ENCODE assay signal across 9 mouse cellular contexts in the genomic region with DNA sequence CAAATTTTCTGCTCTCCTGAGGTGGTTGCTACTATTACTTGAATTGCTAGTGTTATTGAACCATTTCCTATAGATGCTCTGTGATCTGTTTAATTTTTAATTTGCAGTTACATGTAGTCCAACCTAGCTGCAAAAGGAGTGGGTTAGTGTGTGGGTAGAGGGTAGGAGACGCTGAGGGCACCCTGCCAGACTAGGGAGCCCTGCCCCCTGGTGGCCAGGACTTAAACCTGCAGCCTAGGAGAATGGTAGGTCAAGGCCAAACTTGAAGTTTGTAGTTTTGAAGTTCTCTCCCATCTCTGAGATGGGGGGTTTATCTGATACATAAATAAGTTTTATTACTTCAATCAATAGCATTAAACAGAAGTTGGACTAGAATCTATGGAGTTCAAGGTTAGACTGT. TPM values are rescaled to one million over a fixed set of nuclear protein-coding genes. Genes with fewer than 3 reads are reported as not detected.
DNase-seq lines count a peak whose midpoint lies in the region; ATAC-seq lines count a peak whose summit lies in the region.
"Had no signal": no experiment of that assay in that cellular context is flagged by ENCODE, and none has a peak within 500 bp of the region (broad histone marks: within the 10 kb centered on the region; RNA-seq: fewer than 3 reads in every experiment).

No protein-coding gene starts in this region.

- H3K9ac ChIP-seq in neural tube, embryonic 13.5 days = no peak overlapping the region
- H3K9ac ChIP-seq: heart, embryonic 13.5 days had no signal

- peak; percentile 81 for ATAC-seq in activated CD4-positive, CD25-positive, alpha-beta regulatory T cell, adult 4 months
- ATAC-seq in neural tube, embryonic 13.5 days (ENCODE audit: low read depth) = peak; percentile 42

- H3K27me3 ChIP-seq in limb, embryonic 10.5 days (ENCODE audit: low read depth, poor library complexity, severe bottlenecking) = peaks cover 27% of the 10 kb centered on the region; the same call in 1 of the 2 replicates
- no peaks in the 10 kb centered on the region for H3K27me3 ChIP-seq in neural tube, embryonic 13.5 days

- no peaks in the 10 kb centered on the region for H3K36me3 ChIP-seq in limb, embryonic 10.5 days
- no peaks in the 10 kb centered on the region for H3K36me3 ChIP-seq in neural tube, embryonic 13.5 days
- H3K36me3 ChIP-seq: heart, embryonic 13.5 days had no signal

- intact Hi-C loops in heart, postnatal 10 days (cut with DNase I) = loop anchor here (1.0 to 2.0 kb wide), 2 partner anchors 31 to 310 kb away; no protein-coding TSS in a partner anchor

- H3K4me2 ChIP-seq in neural tube, embryonic 13.5 days = no peak overlapping the region
- H3K4me2 ChIP-seq: heart, embryonic 13.5 days had no signal

- no peaks in the 10 kb centered on the region for H3K9me3 ChIP-seq in limb, embryonic 10.5 days (replicated peaks)
- no peaks in the 10 kb centered on the region for H3K9me3 ChIP-seq in neural tube, embryonic 13.5 days
- H3K9me3 ChIP-seq: heart, embryonic 13.5 days had no signal

- 5% methylated on average over 1 of the region's 1 CpGs for WGBS in limb, embryonic 10.5 days
- 7% methylated on average over 1 of the region's 1 CpGs for WGBS in neural tube, embryonic 13.5 days

- no peak overlapping the region for H3K4me3 ChIP-seq in limb, embryonic 10.5 days
- H3K4me3 ChIP-seq in neural tube, embryonic 13.5 days = no peak overlapping the region
- H3K4me3 ChIP-seq: heart, embryonic 13.5 days had no signal

- no peak overlapping the region for H3K27ac ChIP-seq in limb, embryonic 10.5 days
- no peak overlapping the region for H3K27ac ChIP-seq in neural tube, embryonic 13.5 days (replicated peaks)
- H3K27ac ChIP-seq: heart, embryonic 13.5 days had no signal

- H3K4me1 ChIP-seq in limb, embryonic 10.5 days = peaks cover 2% of the 10 kb centered on the region; the same call in 1 of the 2 replicates
- H3K4me1 ChIP-seq in neural tube, embryonic 13.5 days (replicated peaks) = peaks cover 48% of the 10 kb centered on the region
- H3K4me1 ChIP-seq: heart, embryonic 13.5 days had no signal

- peak; percentile 49 for DNase-seq in right cerebral cortex, adult 18-20 months
- no peak for DNase-seq in right cerebral cortex, postnatal 36 days (ENCODE audit: low spot score in 2 of 2)
- peak; percentile 68 for DNase-seq in embryo, embryonic 10 days (ENCODE audit: low spot score)
- DNase-seq in heart, postnatal 10 days = peak; percentile 58 to 75
- peak; percentile 59 for DNase-seq in limb, embryonic 10.5 days (ENCODE audit: low spot score)
- no peak for DNase-seq in layer of hippocampus, adult 9-10 months (ENCODE audit: low spot score)

RNA-seq across cellular contexts. Expression of gene Kcnj10, which starts 16.5 kb away (rescaled TPM):
- polyA plus RNA-seq in activated CD4-positive, CD25-positive, alpha-beta regulatory T cell, adult 4 months (2017; shearing (Covaris generic)) = under 1 TPM in 1 of 2 experiments, not detected in 1; 0.15 TPM
- total RNA-seq in heart, postnatal 10 days (2021) = under 1 TPM; 0.05 to 0.19 TPM
- polyA plus RNA-seq in limb, embryonic 10.5 days (2016; fragmentation: Nextera tagmentation; extraction: Ambion mirVana) = 0.05 TPM in 2 replicates
- 1.9 and 2.0 TPM in 2 replicates for polyA plus RNA-seq in neural tube, embryonic 13.5 days (2015; fragmentation: Nextera tagmentation; extraction: Ambion mirVana)
- polyA plus RNA-seq: heart, embryonic 13.5 days had no signal

RNA-seq across cellular contexts. Expression of gene Pigm, which starts 18.8 kb away (rescaled TPM):
- polyA plus RNA-seq in activated CD4-positive, CD25-positive, alpha-beta regulatory T cell, adult 4 months (2017; shearing (Covaris generic)) = 1 to 10 TPM; 5.6 to 7.3 TPM
- total RNA-seq in heart, postnatal 10 days (2021) = 1 to 10 TPM; 9.1 TPM
- polyA plus RNA-seq in limb, embryonic 10.5 days (2016; fragmentation: Nextera tagmentation; extraction: Ambion mirVana) = 9.9 and 10.5 TPM in 2 replicates
- 5.1 and 5.7 TPM in 2 replicates for polyA plus RNA-seq in neural tube, embryonic 13.5 days (2015; fragmentation: Nextera tagmentation; extraction: Ambion mirVana)

RNA-seq across cellular contexts. Expression of gene Kcnj9, which starts 28.4 kb away (rescaled TPM):
- under 1 TPM in 1 of 2 experiments, not detected in 1; 0.08 TPM for polyA plus RNA-seq in activated CD4-positive, CD25-positive, alpha-beta regulatory T cell, adult 4 months (2017; shearing (Covaris generic))
- not detected for total RNA-seq in heart, postnatal 10 days (2021)
- polyA plus RNA-seq in limb, embryonic 10.5 days (2016; fragmentation: Nextera tagmentation; extraction: Ambion mirVana) = 0.10 TPM in 1 of 2 replicates, not detected in the other
- polyA plus RNA-seq in neural tube, embryonic 13.5 days (2015; fragmentation: Nextera tagmentation; extraction: Ambion mirVana) = 1.5 and 2.1 TPM in 2 replicates
- polyA plus RNA-seq: heart, embryonic 13.5 days had no signal

RNA-seq across cellular contexts. Expression of gene Atp1a2, which starts 59.7 kb away (rescaled TPM):
- under 1 TPM; 0.08 to 0.12 TPM for polyA plus RNA-seq in activated CD4-positive, CD25-positive, alpha-beta regulatory T cell, adult 4 months (2017; shearing (Covaris generic))
- total RNA-seq in heart, postnatal 10 days (2021) = 100 to 1,000 TPM; 228 to 235 TPM
- polyA plus RNA-seq in limb, embryonic 10.5 days (2016; fragmentation: Nextera tagmentation; extraction: Ambion mirVana) = 0.62 and 3.2 TPM in 2 replicates
- 38.6 and 40.0 TPM in 2 replicates for polyA plus RNA-seq in neural tube, embryonic 13.5 days (2015; fragmentation: Nextera tagmentation; extraction: Ambion mirVana)

Comparison
In these comparisons a context has a peak if more than half of its experiments do, and no peak if none do; other contexts are left out.
1. DNase-seq: peak in right cerebral cortex, adult 18-20 months (single experiment), embryo, embryonic 10 days (single experiment), heart, postnatal 10 days (2 of 2) and limb, embryonic 10.5 days (single experiment); none in right cerebral cortex, postnatal 36 days (0 of 2) and layer of hippocampus, adult 9-10 months (single experiment).